In genomic region chr6:99117411-99117810, GRCm38 (mm10) we compare ENCODE assay signal across 14 mouse cellular contexts.
"Had no signal": no experiment of that assay in that cellular context is flagged by ENCODE, and none has a peak within 500 bp of the region (broad histone marks: within the 10 kb centered on the region; RNA-seq: fewer than 3 reads in every experiment).

No protein-coding gene starts in this region.

- DNase-seq: kidney, adult 18-20 months; kidney, adult 9 months; kidney, postnatal 14 days; kidney, postnatal 4 days; layer of hippocampus, adult 9-11 months; liver; liver, postnatal 0 days; lung, embryonic 14.5 days; right cerebral cortex, adult 18-20 months; right cerebral cortex, postnatal 14 days; right cerebral cortex, postnatal 4 days; thymus, adult 2 months; thymus, postnatal 14 days; thymus, postnatal 4 days had no signal
